Mouse (Mus musculus) neural tube, embryonic 12.5 days (tissue): ENCODE results near the gene Clec16a. TPM values are rescaled to one million over a fixed set of nuclear protein-coding genes. Genes with fewer than 3 reads are reported as not detected.
A peak's percentile ranks its signal among the peaks of the same experiment; 100 is the strongest.

Source experiments
- ATAC-seq: fragments of 200-750 bp; cut with Nextera tagmentation; 2 replicates; pipeline ENCODE4 v1.8.0; 2017; ENCODE audit warnings: low read depth, mild to moderate bottlenecking, moderate TSS enrichment, moderate library complexity; ENCODE audit not compliant: low FRiP score
- H3K27ac ChIP-seq: fragments of 300-500 bp; sonication (generic); 2 replicates; pipeline ENCODE4 v1.5.1; 2016
- H3K27me3 ChIP-seq: fragments of 300-500 bp; sonication (generic); replicated peaks from 2 replicates; pipeline ENCODE4 v1.6.1; 2016; ENCODE audit warnings: mild to moderate bottlenecking
- H3K36me3 ChIP-seq: fragments of 300-500 bp; sonication (generic); 2 replicates; pipeline ENCODE4 v1.6.1; 2016; ENCODE audit warnings: mild to moderate bottlenecking
- H3K4me1 ChIP-seq: fragments of 300-500 bp; sonication (generic); 2 replicates; pipeline ENCODE4 v1.6.1; 2016
- H3K4me2 ChIP-seq: fragments of 300-500 bp; sonication (generic); replicated peaks from 2 replicates; pipeline ENCODE4 v1.6.1; 2016; ENCODE audit warnings: mild to moderate bottlenecking
- H3K4me3 ChIP-seq: fragments of 300-500 bp; sonication (generic); 2 replicates; pipeline ENCODE4 v1.5.1; 2016
- H3K9ac ChIP-seq: fragments of 300-500 bp; sonication (generic); 2 replicates; pipeline ENCODE4 v1.6.1; 2016; ENCODE audit warnings: mild to moderate bottlenecking
- H3K9me3 ChIP-seq: fragments of 300-500 bp; sonication (generic); 2 replicates; pipeline ENCODE4 v1.6.1; 2016; ENCODE audit warnings: mild to moderate bottlenecking
- WGBS: fragments of 180-500 bp; shearing (Covaris S2); methylation state at CpG from one replicate; pipeline ENCODE4 v1.1.7; 2016; 5-methylcytosine and 5-hydroxymethylcytosine counted together
- polyA plus RNA-seq: library from polyadenylated mRNA; unstranded; fragments of >200 nt; fragmentation: Nextera tagmentation; extraction: Ambion mirVana; gene quantifications from 2 replicates; pipeline ENCODE4 v1.2.1, GENCODE M21; 2016

Gene Clec16a
- polyA plus RNA-seq, 1 experiment from 2014 or later = 57.2 TPM

DNA sequence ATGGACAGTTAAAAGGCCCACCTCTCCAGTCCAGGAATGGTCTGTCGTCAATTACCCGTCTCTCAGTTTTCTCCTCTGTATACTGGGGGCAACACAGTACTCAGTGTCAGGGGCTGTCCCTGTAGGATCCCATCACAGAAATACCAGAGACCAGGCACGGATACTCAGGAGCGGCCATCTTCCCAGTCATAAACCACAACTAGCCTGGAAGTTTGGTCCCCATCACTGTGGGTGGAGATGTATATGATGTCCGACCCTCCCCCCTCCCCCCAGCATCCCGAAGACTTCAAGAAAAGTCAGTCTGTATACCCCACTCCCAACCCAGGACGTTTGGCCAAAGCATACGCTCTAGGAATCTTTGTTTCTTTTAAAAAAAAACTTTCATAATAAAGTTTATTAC lies 238.3 kb downstream of the Clec16a start:
- Histone ChIP-seq H3K4me3 (no peak overlapping the region), H3K4me2 (peak overlapping the region; percentile 99)

DNA sequence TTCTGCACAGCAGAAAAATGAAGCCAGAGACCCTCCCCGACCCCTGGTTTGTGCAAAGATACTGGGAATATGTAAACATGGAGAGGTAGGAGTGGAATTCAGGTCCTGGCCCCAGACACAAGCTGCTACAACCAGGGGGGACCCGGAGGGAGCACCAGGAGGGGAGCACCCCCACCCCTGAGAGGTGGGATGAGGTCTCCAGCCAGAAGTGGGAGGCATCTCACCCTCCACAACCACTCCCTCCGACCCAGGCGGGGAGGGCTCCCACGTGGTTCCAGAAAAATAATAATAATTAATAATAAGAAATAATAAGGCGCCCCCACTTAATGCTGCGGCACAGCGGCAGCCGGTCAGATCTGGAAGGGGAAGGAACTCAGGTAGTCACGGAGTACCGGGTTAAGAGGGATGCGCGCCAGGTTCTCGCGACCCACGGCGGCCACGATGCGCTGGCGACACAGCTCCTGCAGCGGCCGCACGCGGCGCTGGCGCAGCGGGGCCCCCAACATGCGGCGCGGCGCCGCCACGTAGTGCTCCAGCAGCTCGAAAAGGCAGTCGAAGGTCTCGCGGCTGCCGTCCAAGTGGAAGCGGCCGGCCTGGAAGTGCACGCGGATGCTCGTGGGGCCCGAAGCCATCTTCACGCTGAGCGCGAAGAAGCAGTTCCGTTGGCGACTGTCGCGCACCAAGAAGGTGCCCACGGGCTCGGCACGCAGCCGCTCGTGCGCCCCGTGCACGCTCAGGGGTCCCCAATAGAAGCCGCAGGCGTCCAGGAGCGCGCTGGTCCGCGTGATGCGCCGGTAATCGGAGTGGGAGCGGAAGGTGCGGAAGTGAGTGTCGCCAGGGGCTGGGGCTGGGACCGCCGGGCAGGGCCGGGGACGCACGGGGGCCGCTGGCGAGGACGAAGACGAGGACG lies 239.0 kb downstream of the Clec16a start:
- H3K27ac ChIP-seq = no peak overlapping the region

More for the DNA sequence above, 238.3 kb downstream of the Clec16a start:
- no peak for ATAC-seq
- 53% methylated on average over 8 of the region's 8 CpGs for WGBS
- H3K27me3 ChIP-seq = peaks cover 29% of the 10 kb centered on the region; the same call in 1 of the 2 replicates
- peaks cover 26% of the 10 kb centered on the region for H3K4me1 ChIP-seq
- no peak overlapping the region for H3K9ac ChIP-seq
- H3K36me3 ChIP-seq = no peaks in the 10 kb centered on the region
- H3K9me3 ChIP-seq = no peaks in the 10 kb centered on the region
- H3K27ac ChIP-seq = no peak overlapping the region

DNA sequence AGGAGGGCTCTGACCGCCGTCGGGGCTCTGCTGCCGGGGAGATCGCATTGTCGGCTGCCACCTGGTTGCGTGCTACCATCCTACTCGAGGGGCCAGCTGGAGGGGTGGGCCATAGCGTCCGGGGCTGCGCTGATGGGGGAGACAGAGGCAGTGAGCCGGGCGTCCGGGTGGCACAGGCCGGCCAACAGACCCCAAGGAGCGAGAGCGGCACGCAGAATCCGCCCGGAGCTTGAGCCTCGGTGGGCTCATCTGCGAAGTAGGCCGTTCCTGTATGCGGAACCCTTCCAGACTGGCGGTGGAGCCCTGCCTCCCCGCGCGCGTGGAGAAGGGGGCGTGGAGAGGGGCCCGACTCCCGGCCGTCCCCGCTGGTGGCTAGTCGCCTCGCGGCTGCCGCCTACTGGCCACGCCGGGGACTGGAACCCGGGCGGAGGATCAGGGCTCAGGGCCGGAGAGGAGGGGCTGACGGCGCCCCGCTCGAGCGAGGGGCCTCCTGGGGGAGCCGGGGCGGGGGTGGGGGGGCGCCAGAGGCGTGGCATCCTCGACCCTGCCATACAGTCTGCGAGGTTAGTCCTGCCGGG lies 239.7 kb downstream of the Clec16a start:
- peak overlapping the region; percentile 68 for H3K4me3 ChIP-seq
- H3K27ac ChIP-seq = 0 out of 2 replicates have a peak overlapping the region, but pooled peaks have one; percentile 65
- peak overlapping the region; percentile 99 for H3K4me2 ChIP-seq
- peak; percentile 82 for ATAC-seq
- H3K27me3 ChIP-seq = peaks cover 30% of the 10 kb centered on the region; the same call in 1 of the 2 replicates
- H3K9me3 ChIP-seq = no peaks in the 10 kb centered on the region
- no peaks in the 10 kb centered on the region for H3K36me3 ChIP-seq
- WGBS = under 1% methylated on average over 54 of the region's 55 CpGs
- H3K4me1 ChIP-seq = peaks cover 26% of the 10 kb centered on the region
- H3K9ac ChIP-seq = peak overlapping the region; percentile 73

More for the DNA sequence above, 239.0 kb downstream of the Clec16a start:
- Histone ChIP-seq H3K9ac (peak overlapping the region; percentile 73), H3K27me3 (peaks cover 30% of the 10 kb centered on the region; the same call in 1 of the 2 replicates), H3K4me2 (peak overlapping the region; percentile 99), H3K4me1 (peaks cover 26% of the 10 kb centered on the region), H3K9me3 (no peaks in the 10 kb centered on the region), H3K4me3 (peak overlapping the region; percentile 68), H3K36me3 (no peaks in the 10 kb centered on the region)
- ATAC-seq = peak; percentile 5; the same call in 1 of the 2 replicates
- WGBS = 3% methylated on average over 81 of the region's 81 CpGs

DNA sequence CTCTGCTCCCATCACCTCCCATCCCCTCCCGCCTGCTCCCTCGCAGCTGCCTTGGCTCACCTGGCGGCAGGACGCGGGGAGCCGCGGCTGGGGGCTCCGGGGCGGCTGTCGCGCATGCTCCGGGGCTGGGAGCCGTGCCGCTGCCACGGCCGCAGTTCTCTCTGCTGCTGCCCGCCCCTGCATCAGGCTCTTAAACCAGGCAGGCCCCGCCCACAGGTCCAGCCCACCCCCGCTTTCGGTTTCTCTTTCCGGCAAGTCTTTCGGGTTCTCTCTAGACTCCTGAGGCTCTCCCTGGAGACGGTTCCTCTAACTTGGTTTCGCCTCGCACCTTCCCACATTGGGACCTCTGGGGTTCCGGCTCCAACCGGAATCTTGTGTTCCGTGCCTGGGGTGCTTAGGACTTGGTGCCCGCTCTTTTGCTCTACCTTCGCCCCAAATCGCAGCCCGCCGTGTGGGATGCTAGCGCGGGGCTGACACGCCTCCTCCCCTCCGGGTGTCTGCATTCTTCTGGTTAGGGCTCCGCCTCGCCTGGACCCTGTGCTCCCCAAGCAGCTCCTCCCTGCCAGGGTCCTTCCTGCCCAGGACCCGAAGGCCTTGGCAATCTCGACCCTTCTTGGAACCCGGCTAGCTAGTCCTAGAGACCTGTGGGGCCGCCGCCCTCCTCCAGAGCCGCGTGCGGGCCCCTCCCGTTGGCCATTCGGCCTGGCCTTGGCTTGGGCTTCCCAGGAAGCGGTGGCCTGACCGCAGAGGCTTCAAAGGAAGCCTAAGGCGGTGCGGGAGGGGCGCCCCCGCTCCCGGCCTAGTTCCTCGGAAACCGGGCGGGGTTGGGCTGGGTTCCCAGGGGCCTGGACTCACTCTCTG lies 240.5 kb downstream of the Clec16a start, which contains the start of gene Socs1:
TSS of gene Socs1 (minus strand) at position 166 of the 861 bp plus-strand sequence.
- H3K36me3 ChIP-seq = no peaks in the 10 kb centered on the region
- under 1% methylated on average over 59 of the region's 59 CpGs for WGBS
- peak within 1 kb of the TSS; percentile 73 for H3K9ac ChIP-seq
- H3K4me3 ChIP-seq = peak within 1 kb of the TSS; percentile 68
- H3K4me2 ChIP-seq = peak within 1 kb of the TSS; percentile 99
- peak within 1 kb of the TSS; percentile 65 for H3K27ac ChIP-seq
- H3K4me1 ChIP-seq = peaks cover 26% of the 10 kb centered on the region
- ATAC-seq = peak; percentile 86
- H3K9me3 ChIP-seq = no peaks in the 10 kb centered on the region
- peaks cover 30% of the 10 kb centered on the region; the same call in 1 of the 2 replicates for H3K27me3 ChIP-seq

DNA sequence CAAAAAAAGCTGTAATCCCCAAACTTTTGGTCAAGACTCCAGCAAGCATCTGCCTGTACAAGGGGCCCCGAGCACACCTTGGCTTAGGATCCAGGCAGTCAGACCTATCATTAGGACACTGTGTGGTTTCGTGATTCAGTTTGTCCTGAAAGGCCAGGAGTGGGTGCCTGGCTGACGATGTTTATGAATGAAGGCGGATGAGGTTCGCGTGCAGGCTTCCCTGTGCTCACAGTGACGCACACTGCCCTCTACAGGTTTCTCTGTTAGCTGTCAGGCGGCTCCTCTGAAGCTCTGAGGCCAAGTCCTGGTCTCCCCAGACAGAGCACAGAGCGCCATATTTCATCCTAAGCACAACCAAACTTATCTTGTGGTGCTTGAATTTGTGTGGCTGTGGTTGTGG lies 241.1 kb downstream of the Clec16a start:
- WGBS = 3% methylated on average over 9 of the region's 9 CpGs
- peak; percentile 42 for ATAC-seq
- H3K9me3 ChIP-seq = no peaks in the 10 kb centered on the region

DNA sequence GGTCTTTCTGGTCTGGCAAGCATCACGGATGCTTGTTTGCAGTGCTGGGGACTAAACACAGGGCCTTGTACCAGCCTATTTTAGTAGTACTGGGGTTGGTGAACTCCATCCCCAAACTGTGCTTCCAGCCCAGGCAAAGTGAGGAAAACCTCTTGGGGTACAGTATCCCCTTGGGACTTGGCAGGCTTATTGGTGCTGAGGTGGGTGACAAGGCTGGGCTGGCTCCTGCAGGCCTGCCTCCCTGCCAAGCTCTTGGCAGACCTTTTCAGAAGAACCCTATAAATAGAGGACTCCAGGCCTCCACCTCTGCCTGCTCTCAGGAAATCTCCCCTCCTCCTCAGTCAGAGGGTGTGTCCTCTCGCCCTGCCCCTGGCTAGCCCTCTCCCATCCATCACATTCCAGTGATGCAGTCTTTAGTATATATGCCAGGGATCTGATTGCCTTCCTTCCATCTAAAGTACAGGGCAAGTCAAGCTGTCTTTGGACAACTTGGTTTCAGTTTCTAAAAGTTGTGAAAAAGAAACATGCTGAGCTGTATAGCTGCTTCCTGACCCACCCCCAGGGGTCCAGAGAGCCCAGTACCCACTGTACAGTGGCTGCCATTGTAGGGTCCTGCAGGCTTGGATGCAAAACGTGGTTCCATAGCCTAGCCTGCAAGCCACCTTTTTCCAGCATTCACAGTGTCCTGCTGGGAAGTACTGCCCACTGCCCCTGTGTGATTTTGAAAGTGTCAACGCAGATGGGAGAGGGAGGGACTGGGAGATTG lies 241.8 kb downstream of the Clec16a start:
- no peaks in the 10 kb centered on the region for H3K9me3 ChIP-seq
- no peaks in the 10 kb centered on the region for H3K36me3 ChIP-seq
- H3K9ac ChIP-seq = no peak overlapping the region
- 63% methylated on average over 4 of the region's 4 CpGs for WGBS
- H3K27ac ChIP-seq = no peak overlapping the region
- H3K4me1 ChIP-seq = peaks cover 26% of the 10 kb centered on the region
- peaks cover 30% of the 10 kb centered on the region; the same call in 1 of the 2 replicates for H3K27me3 ChIP-seq
- peak overlapping the region; percentile 99; the same call in 1 of the 2 replicates for H3K4me2 ChIP-seq
- H3K4me3 ChIP-seq = no peak overlapping the region
- no peak for ATAC-seq

More for the DNA sequence above, 241.1 kb downstream of the Clec16a start:
- peak overlapping the region; percentile 73 for H3K9ac ChIP-seq
- H3K36me3 ChIP-seq = no peaks in the 10 kb centered on the region
- H3K4me1 ChIP-seq = peaks cover 26% of the 10 kb centered on the region
- H3K4me2 ChIP-seq = peak overlapping the region; percentile 99
- H3K27me3 ChIP-seq = peaks cover 30% of the 10 kb centered on the region; the same call in 1 of the 2 replicates
- peak overlapping the region; percentile 68 for H3K4me3 ChIP-seq
- 0 out of 2 replicates have a peak overlapping the region, but pooled peaks have one; percentile 65 for H3K27ac ChIP-seq

DNA sequence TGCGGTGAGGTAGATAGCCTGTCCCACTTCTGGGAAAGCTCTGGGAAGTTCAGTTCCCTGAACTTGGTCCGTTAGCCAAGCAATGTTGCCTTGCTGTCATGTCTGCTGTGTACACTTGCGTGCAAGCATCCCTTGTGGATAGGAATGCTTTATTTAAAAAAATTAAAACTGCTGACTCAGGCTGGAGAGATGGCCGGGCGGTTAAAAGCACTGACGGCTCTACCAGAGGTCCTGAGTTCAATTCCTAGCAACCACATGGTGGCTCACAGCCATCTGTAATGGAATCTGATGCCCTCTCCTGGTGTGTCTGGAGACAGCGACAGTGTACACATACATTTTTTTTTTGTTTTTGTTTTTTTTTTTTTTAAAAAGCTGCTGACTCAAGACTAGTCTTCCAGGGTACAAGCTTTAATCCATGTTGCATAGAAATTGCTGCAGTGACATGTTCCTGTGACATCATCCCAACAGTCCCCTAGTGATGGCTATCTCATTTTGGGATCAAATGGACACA lies 242.5 kb downstream of the Clec16a start:
- no peak for ATAC-seq
- Histone ChIP-seq H3K4me2 (no peak overlapping the region), H3K9ac (no peak overlapping the region), H3K27ac (no peak overlapping the region), H3K4me1 (peaks cover 22% of the 10 kb centered on the region), H3K36me3 (no peaks in the 10 kb centered on the region), H3K4me3 (no peak overlapping the region), H3K27me3 (peaks cover 26% of the 10 kb centered on the region; the same call in 1 of the 2 replicates), H3K9me3 (no peaks in the 10 kb centered on the region)
- 87% methylated on average over 7 of the region's 7 CpGs for WGBS

DNA sequence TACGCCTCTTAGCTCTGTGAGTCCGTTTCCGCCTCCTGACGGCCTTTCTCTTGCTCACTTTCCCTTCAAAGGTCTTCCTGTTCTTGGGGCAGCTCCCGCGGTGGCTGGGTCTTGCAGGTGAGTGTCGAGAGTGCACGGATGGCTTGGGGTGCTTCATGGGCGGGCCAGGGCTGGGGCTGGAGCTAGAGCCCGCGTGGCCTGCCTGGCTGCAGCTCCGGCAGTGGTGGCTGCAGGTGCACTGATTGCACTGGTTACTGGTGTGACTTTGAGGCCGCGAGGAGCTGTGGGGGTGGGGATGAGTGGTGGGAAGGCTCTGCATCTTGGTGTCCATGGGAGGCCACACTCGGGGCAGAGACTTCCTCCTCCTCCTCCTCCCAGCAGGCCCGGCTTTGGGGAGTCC lies 243.1 kb downstream of the Clec16a start, which contains the start of gene Tnp2:
TSS of gene Tnp2 (minus strand) at position 390 of the 400 bp plus-strand sequence.
- Histone ChIP-seq H3K4me2 (no peak within 1 kb of the TSS), H3K9me3 (no peaks in the 10 kb centered on the region), H3K27ac (no peak within 1 kb of the TSS), H3K4me3 (no peak within 1 kb of the TSS), H3K9ac (no peak within 1 kb of the TSS), H3K4me1 (peaks cover 17% of the 10 kb centered on the region), H3K36me3 (no peaks in the 10 kb centered on the region), H3K27me3 (peaks cover 20% of the 10 kb centered on the region; the same call in 1 of the 2 replicates)
- WGBS = 53% methylated on average over 16 of the region's 16 CpGs
- no peak for ATAC-seq

DNA sequence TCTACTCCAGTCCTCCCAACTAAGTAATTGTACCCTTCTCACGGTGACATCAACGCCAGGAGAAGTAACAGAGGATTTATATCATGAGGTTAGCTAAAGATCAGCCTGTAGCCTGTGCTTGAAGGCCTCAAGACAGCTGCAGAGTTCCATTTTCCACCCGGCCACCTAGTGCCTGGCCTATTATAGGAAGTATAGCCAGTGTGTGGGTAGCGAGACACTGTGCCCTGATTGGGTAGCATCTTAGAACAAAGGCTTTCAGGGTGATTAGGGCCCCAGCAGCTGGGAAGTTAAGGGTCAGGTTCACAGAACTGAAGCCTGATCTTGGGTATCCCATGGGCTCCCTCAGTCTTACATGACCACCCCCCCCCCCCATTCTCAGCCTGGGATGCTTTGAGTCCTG lies 243.7 kb downstream of the Clec16a start:
- Histone ChIP-seq H3K4me2 (no peak overlapping the region), H3K9ac (no peak overlapping the region), H3K4me1 (peaks cover 15% of the 10 kb centered on the region), H3K27me3 (peaks cover 15% of the 10 kb centered on the region; the same call in 1 of the 2 replicates), H3K9me3 (no peaks in the 10 kb centered on the region), H3K36me3 (no peaks in the 10 kb centered on the region), H3K27ac (no peak overlapping the region), H3K4me3 (no peak overlapping the region)
- no peak for ATAC-seq
- WGBS = 48% methylated on average over 4 of the region's 4 CpGs

DNA sequence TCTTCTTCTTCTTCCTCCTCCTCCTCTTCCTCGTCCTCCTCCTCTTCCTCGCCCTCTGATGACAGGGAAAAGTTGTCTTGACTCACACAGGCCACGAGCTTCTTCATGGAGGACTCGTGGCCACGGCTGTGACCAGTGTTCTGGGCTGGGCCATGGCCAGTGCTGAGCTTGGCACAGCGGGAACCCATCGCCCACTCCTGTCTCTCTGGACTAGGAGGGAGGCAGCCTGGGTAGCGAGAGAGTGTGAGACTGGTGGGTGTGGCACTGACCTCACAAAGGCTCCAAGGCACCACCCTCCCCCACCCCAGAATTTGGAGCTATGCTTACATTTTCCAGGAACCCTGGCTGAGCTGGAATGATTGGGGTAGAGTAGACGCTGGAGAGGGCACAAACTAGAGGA lies 245.6 kb downstream of the Clec16a start, which contains the start of gene Prm3:
TSS of gene Prm3 (minus strand) at position 213 of the 400 bp plus-strand sequence.
- no peak within 1 kb of the TSS for H3K9ac ChIP-seq
- H3K4me1 ChIP-seq = peaks cover 8% of the 10 kb centered on the region
- no peak within 1 kb of the TSS for H3K4me2 ChIP-seq
- H3K27ac ChIP-seq = no peak within 1 kb of the TSS
- H3K27me3 ChIP-seq = 0 out of 2 replicates have a peak, but pooled peaks cover 4% of the 10 kb centered on the region
- WGBS = 86% methylated on average over 9 of the region's 9 CpGs
- ATAC-seq = no peak
- H3K9me3 ChIP-seq = no peaks in the 10 kb centered on the region
- no peaks in the 10 kb centered on the region for H3K36me3 ChIP-seq
- no peak within 1 kb of the TSS for H3K4me3 ChIP-seq
